Mouse (Mus musculus) ES-Bruce4 (cell line): ENCODE results near the gene Paqr6. TPM values are rescaled to one million over a fixed set of nuclear protein-coding genes. Genes with fewer than 3 reads are reported as not detected.

Experiments
- H3K27ac ChIP-seq: 2 replicates; pipeline ENCODE4 v1.5.1; 2012; ENCODE audit warnings: low read length, inconsistent platforms; ENCODE audit not compliant: insufficient read depth
- H3K27me3 ChIP-seq: 2 replicates; pipeline ENCODE4 v1.6.1; 2012; ENCODE audit warnings: mild to moderate bottlenecking, low read length, inconsistent platforms; ENCODE audit not compliant: control insufficient read depth, poor library complexity, insufficient read depth, severe bottlenecking
- H3K36me3 ChIP-seq: 2 replicates; pipeline ENCODE4 v1.6.1; 2012; ENCODE audit warnings: inconsistent platforms, mild to moderate bottlenecking, low read length, moderate library complexity; ENCODE audit not compliant: control insufficient read depth, poor library complexity, insufficient read depth, severe bottlenecking
- H3K4me1 ChIP-seq: one replicate; pipeline ENCODE4 v1.8.1; 2011; ENCODE audit warnings: low read length; ENCODE audit not compliant: control insufficient read depth, insufficient read depth
- H3K4me3 ChIP-seq: 2 replicates; pipeline ENCODE4 v1.5.1; 2011; ENCODE audit warnings: low read depth, mild to moderate bottlenecking, low read length
- H3K9ac ChIP-seq: 2 replicates; pipeline ENCODE4 v1.6.1; 2012; ENCODE audit warnings: low read depth, mild to moderate bottlenecking, inconsistent platforms; ENCODE audit not compliant: poor library complexity, severe bottlenecking
- H3K9me3 ChIP-seq: replicated peaks from 2 replicates; pipeline ENCODE4 v1.6.1; 2012; ENCODE audit warnings: mild to moderate bottlenecking, low read length, inconsistent platforms; ENCODE audit not compliant: control insufficient read depth, poor library complexity, insufficient read depth, severe bottlenecking
- CTCF ChIP-seq: IDR thresholded peaks from one replicate; pipeline ENCODE4 v1.8.1; 2011; ENCODE audit warnings: low read depth, low read length
- EP300 ChIP-seq: IDR thresholded peaks from 2 replicates; pipeline ENCODE4 v1.6.1; 2011; ENCODE audit warnings: low read depth, low read length; ENCODE audit not compliant: insufficient read depth
- POLR2A ChIP-seq: IDR thresholded peaks from one replicate; pipeline ENCODE4 v1.8.1; 2011; ENCODE audit warnings: low read length; ENCODE audit not compliant: insufficient read depth
- polyA plus RNA-seq: library from polyadenylated mRNA; stranded (reverse); fragments of >200 nt; gene quantifications from 2 replicates; pipeline ENCODE4 v1.2.4, GENCODE M21; 2011; ENCODE audit warnings: low read depth; ENCODE audit not compliant: missing spikeins, insufficient read depth, insufficient read length

Paqr6 gene
- polyA plus RNA-seq, 1 experiment: 6.8 TPM

DNA sequence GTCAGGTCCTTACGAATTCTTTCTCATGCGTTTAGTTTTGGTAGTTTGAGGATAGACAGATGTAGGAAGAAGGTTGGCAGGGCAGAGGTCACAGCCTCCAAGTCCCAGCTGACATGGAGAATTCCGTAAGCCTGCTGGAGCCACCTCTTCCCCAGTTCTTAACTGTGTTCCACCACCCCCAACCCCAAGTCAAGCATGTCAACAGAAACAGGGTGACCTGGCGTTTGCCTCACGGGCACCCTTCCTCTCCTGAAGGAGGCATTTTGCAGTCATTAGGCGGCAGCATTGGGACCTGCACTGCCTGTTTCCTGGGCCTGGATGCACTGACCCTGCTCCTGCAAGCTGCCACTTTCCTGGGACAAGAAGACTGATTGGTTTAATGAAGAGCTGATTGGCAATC is 53.6 kb downstream of the Paqr6 start:
- Histone ChIP-seq H3K27ac (no peak overlapping the region), H3K4me1 (no peaks in the 10 kb centered on the region), H3K27me3 (no peaks in the 10 kb centered on the region), H3K4me3 (no peak overlapping the region), H3K36me3 (no peaks in the 10 kb centered on the region), H3K9ac (no peak overlapping the region), H3K9me3 (no peaks in the 10 kb centered on the region)
- TF ChIP-seq CTCF (no peak), EP300 (no peak), POLR2A (no peak)

Other genes starting within 250 kb of the Paqr6 start
- 41.5 and 48.1 TPM in 2 replicates for gene Mef2d, start 222.2 kb upstream of the Paqr6 start, polyA plus RNA-seq
- 0.82 TPM in 1 of 2 replicates, not detected in the other for gene Rhbg, start 109.9 kb upstream of the Paqr6 start, polyA plus RNA-seq
- 0.72 and 3.6 TPM in 2 replicates for gene Gm38392, start 77.4 kb upstream of the Paqr6 start, polyA plus RNA-seq
- gene Tsacc, start 67.6 kb upstream of the Paqr6 start, polyA plus RNA-seq: 15.5 and 19.8 TPM in 2 replicates
- 584 and 609 TPM in 2 replicates for gene Cct3, start 67.5 kb upstream of the Paqr6 start, polyA plus RNA-seq
- gene Glmp, start 39.6 kb upstream of the Paqr6 start, polyA plus RNA-seq: 89.0 and 93.3 TPM in 2 replicates
- gene Tmem79, start 28.4 kb upstream of the Paqr6 start, polyA plus RNA-seq: 9.1 and 12.8 TPM in 2 replicates
- 70.7 and 84.2 TPM in 2 replicates for gene Smg5, start 28.3 kb upstream of the Paqr6 start, polyA plus RNA-seq
- 1.0 and 1.4 TPM in 2 replicates for gene Bglap3, start 8.2 kb downstream of the Paqr6 start, polyA plus RNA-seq
- gene Bglap2, start 14.1 kb downstream of the Paqr6 start, polyA plus RNA-seq: not detected in 2 replicates
- not detected in 2 replicates for gene Bglap, start 19.9 kb downstream of the Paqr6 start, polyA plus RNA-seq
- gene Pmf1, start 45.7 kb downstream of the Paqr6 start, polyA plus RNA-seq: 88.6 and 102 TPM in 2 replicates
- gene Slc25a44, start 60.6 kb downstream of the Paqr6 start, polyA plus RNA-seq: 13.5 and 14.7 TPM in 2 replicates
- 2.3 and 4.0 TPM in 2 replicates for gene Sema4a, start 96.6 kb downstream of the Paqr6 start, polyA plus RNA-seq
- gene Lmna, start 145.4 kb downstream of the Paqr6 start, polyA plus RNA-seq: 30.0 and 37.2 TPM in 2 replicates
- 42.3 and 43.4 TPM in 2 replicates for gene Mex3a, start 167.8 kb downstream of the Paqr6 start, polyA plus RNA-seq
- gene Rab25, start 183.7 kb downstream of the Paqr6 start, polyA plus RNA-seq: 33.2 and 35.1 TPM in 2 replicates
- 138 and 151 TPM in 2 replicates for gene Lamtor2, start 188.5 kb downstream of the Paqr6 start, polyA plus RNA-seq
- 118 and 133 TPM in 2 replicates for gene Ubqln4, start 189.2 kb downstream of the Paqr6 start, polyA plus RNA-seq
- 348 and 382 TPM in 2 replicates for gene Ssr2, start 211.3 kb downstream of the Paqr6 start, polyA plus RNA-seq
- 71.2 and 74.9 TPM in 2 replicates for gene Arhgef2, start 241.4 kb downstream of the Paqr6 start, polyA plus RNA-seq